Mouse (Mus musculus) spleen, adult 12 weeks (tissue): ENCODE results near the gene Adamts6.

Experiments
- DNase-seq: peaks from one replicate; pipeline ENCODE4 v3.0.0; 2022; ENCODE audit warnings: low spot score

The Adamts6 gene

DNA sequence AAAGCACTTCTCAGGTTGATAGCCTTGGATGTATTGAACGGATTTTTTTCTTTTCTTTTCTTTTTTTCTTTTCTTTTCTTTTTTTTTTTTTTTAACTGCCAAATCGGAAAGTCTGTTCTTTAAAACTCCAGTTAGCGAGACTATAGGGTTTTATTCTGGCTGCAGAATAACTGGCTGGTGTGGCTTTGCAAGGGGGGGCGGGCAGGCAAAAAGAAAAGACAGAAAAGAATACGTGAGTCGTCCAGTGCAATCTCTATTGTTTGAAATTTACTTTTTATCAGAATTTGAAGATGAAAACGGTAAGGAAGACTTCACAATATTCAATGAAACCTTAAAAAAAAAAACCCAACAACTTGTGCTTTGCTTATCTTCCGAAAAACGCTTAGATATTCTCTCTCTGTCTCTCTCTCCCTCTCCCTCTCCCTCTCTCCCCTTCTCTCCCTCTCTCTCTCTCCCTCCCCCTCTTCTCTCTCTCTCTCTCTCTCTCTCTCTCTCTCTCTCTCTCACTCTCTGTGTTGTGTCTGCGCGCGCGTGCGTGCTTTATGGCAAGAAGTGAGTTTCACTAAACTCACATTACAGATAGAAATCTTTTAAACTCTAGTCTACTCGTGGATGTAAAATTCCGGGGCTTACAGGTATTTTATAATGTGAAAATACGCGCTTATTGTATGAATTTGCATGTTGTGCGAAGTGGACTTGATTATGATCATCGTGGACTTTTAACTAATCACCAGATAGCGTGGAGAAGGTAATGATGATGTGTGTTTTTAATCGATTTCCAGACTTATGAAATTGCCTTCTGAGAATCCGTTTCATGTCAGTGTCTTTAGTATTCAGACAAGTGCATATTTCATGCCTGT lies at the start of gene Adamts6:
TSS of gene Adamts6 (plus strand) at position 470 of the 860 bp plus-strand sequence.
- no peak for DNase-seq

DNA sequence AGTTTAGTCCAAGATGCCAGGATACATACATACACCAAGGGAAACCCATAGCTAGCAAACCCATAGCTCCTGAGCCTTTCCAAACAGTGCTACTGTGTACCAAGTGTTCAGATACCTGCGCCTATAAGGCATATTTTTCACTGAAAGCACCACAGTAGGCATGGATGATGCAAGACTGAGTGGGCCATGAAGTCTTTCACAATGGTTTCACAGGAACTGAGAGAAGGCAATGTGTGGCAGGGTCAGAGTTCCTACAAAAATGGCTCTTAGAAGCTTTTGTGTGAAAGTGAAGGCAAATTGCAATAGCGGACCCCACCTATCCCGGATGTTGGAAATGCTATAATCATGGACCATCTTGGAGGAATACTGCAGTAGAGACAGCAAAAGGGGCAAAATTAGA lies 28.6 kb upstream of the Adamts6 start:
- DNase-seq: no peak

DNA sequence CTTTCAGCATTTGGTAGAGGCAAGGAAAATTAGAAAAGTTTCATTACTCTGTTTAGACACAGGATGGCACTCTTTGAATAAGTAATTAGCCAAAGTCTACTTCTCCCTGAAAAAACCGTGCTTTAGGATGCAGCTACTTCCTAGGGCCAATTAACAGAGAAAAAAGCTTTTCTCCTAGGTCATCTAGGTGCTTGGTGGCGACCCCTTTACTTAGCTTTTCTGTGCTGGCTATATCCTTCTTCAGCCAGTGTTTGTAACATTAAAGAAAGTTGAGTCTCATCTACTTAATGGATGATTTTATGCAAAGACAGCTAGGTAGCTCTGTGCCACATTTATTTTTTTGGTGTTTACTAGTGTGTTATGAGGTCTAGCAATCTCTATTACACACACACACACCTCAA lies 2.6 kb upstream of the Adamts6 start:
- no peak for DNase-seq

DNA sequence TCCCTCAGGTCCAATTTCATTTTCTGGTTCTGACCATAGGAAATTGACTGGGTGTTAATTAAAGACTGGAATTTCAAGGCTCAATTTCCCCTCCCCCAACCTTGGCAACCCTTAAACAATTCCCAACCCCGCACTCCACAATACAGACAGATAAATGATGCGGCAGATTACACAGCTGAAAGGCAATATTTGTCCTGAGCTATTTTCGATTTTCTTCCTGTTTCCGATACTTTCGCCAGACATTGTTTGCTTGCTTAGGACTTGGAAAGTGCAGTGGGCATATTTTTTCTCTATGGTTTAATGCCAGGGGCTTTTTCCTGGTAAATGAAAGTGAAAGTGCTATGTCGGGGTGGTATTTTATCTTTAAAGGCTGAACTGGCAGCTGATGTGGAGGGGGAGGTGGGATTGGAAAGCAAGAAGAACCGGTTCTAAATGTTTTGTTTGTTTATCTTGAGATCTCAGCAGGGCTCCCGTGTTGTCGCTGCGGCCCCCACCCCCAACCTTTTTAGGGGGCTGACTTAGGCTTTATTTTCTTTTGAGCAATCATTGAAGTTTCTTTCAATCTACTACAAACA lies 1.8 kb upstream of the Adamts6 start:
- DNase-seq: no peak

DNA sequence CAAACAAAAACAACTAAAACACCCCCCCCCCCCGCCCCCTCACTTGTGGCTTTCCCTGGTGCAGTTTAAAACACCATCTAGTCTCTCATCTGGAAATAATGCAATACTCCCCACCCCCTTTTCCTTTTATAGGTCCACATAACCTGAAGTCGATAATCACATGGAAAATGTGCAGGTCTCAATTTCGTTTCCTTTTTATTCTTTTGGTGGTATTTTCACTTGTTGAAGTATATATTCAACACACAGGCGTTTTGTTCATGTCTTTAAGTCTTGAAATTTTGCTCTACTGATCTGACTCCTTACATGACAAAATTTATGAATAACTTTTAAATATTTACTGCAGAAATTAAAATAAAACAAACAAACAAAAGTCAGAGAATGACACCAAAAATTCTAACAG lies 1.3 kb upstream of the Adamts6 start:
- DNase-seq: no peak

DNA sequence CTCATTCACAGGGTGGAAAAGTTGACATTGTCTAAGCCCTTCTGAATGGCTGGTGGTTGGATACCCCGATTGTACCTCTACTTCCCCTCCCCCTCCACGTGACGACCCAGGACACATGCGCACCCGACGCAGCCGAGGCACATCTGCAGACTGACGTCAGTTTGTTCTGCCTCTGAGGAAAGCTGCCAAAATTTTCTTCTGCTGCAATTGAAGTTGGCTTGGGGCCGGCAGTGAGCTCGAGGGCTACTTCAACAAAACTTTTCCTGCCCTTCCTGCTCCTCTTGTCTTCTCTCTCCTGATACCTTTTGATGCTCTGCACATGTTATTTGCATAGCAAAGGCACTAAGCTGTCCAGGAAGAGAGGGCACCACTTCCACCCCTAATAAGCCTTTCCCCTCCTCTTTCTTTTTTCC lies 732 bp upstream of the Adamts6 start:
- DNase-seq: peak; percentile 69

DNA sequence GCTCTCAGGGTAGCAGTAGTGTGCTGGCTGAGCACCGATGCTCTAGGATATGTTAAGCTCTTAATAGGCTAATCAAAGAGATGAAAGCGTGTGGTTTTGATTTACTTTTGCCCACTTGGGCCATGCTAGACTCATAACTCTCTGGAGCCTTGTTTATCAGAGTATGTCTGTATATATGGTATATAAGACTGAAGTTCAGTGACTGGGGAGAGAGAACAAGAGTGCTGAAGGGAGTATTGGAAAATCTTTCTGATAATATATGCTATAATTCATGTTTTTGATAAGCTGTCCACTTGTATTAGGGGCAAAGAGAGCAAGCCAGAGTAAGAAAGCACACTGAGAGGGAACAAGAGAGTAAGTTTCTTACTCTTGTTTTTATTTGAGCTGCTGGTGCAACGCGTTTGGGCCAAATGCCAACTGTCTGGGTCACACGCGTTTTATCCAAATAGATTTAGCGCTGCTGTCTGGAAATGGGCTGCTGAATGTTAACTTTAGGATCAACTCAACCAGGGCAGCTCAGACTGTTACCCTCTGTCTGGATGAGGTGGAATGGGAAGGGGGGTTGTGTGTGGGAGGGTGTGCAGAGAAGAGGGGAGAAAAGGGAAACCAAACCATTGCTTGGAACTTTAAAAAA lies 708 bp downstream of the Adamts6 start:
- no peak for DNase-seq

DNA sequence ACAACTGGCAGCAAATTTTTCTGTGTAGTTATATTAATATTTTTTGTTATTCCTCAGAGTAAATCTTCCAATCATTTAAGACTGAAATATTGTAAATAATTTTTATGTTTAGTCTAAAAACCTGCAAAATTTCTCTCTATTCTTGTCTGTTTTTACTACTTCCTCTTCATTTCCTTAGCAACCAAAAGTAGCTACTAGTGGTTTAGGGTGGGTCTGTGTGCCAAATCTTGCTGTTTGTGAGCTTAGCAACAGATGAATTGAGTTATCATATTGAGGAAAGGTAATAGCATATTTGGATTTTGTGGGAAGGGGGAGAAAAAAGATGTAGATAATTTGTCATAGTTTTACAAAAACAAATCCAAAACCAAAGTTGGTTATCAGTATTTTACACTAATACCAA lies 1.5 kb downstream of the Adamts6 start:
- no peak for DNase-seq

DNA sequence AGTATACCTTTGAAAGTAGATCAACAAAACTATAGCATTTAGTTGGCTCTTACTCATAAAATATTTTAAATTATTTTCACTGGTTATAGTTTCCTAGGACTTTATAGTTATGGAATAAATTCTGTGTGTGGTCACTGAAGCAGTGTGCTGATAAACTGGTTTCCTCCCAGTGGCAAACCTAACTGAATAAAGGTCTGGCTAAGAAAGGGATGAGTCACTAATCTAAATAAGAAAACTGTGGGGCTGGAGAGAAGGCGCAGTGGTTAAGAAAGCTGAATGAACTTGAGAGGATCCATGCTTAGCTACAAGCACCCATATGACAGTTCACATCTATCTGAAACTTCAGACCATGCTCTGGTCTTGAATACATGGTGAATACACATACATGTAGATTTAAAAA lies 7.8 kb downstream of the Adamts6 start:
- DNase-seq: no peak

DNA sequence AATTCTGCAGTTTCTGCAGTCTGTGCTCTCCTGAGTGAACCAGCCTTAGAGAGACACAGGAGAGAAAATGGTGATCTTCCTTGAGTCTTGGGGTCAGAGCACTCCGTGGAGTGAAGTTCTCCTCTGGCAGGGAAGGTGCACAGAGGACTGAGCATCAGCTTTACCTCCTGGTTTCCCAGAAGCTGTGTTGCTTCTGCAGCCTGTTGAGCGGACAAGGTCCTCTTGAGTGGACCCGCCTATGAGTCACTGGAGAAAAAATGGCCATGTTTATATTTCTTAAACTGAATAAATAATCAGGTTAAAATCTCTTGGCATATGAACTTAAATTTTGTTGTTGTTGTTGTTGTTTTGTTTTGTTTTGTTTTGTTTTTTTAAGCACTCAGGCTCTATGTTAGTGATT lies 41.7 kb downstream of the Adamts6 start:
- DNase-seq: no peak

DNA sequence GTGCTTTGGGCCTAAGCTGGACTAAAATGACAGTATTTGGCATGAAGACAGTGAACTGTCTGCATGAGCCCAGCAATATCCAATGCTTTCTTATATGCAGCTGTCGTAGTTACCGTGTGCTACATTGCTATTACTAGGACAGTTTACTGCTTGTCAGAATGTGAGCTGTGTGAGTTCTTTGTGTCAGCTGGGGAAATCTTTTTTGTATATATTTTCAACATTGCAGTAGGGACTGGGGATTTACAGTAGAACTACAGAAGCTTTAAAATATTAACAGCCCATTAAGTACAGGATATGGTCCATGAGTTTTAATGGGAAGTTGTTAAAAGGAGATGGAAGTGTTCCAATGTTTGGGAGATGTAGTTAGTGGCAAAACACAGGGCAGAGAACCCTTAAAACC lies 42.1 kb downstream of the Adamts6 start:
- no peak for DNase-seq

DNA sequence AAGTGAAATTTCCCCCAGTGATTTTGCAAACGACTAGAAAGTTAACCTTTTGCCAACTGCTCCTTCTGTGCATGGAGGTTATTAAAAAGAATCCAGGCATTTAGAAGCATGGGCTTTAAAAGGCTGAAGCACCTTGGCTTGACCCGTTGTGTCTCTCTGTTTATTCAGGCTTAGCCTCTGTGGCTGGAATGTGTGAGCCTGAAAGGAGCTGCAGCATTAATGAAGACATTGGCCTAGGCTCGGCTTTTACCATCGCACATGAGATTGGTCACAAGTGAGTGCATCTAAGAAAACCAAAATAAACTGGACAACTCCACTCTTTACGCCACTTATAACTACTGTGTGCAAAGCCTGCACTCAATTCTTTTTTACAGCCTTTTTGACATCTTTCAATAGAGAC lies 65.0 kb downstream of the Adamts6 start:
- DNase-seq: no peak

DNA sequence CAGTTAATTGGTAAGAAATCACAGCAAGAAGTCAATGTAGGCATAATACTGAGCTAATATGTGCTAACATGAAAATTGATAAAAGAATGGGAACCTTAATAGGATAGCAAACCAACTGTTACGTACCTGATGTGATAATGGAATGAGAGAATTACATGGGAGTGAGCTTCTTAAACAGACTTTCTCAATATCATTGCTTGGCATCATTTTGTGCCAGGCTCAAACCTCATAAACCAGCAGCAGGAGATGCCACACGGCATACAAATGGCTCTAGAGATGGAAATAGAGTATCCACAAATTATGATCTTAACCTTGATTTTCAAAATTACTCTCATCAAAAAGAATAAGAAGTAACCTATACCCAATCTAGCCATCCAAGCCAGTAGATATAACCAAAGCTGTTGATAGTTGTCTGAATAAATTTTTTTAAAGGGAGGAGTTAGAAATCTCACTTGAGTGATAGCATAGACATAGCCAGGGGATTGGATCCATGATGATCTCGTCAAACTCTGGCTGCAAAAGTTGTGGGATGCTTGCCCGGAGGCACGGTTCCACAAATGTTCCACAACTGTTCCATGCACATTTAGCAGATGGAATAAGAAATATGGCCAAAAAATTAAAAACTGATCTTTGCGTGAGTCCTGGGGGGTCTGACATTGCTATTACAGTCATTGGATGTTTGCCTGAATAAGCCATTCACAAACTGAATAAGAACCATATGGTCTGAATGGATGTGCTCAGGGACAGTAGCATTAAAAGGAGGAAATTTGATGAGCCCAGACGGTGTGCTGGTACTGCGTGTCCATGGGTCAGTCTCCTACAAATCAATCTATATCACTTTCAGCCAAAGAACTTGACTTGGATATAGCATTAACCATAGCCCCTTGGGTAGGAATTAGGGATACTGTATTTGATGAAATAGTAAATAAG lies 106.1 kb downstream of the Adamts6 start:
- no peak for DNase-seq

DNA sequence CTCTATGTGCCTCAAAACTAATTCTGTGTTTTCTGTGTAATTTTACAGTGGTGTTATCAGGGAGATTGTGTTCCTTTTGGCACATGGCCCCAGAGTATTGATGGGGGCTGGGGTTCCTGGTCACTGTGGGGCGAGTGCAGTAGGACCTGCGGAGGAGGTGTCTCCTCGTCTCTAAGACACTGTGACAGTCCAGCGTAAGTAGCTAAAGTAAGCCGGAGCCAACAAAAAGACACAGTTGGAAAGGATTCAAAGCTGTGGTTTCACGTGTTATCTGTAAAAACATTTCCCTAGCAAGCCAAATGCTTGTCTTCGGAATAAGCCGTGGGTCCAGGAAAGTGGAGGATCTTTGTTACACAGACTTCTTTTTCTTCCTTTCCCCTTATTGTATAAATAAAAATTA lies 110.2 kb downstream of the Adamts6 start:
- no peak for DNase-seq

DNA sequence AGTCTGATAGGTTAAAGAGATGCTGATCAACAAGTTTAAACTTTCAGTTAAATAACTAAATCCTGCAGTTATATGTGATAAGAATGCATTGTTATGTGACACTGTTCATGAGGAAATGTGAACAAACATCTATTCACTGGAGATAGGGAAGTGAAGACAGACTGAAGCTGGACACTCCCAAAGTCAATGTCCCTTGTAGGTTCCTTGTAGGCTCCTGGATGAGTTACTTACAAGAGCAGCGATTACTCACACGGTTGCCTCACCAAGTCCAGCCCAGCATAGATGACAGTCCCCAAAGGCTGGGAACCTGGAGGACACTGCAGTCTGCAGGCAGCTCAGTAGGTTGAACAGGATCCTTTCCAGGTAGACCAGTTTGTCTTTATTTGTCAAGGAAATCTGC lies 145.1 kb downstream of the Adamts6 start:
- DNase-seq: no peak

DNA sequence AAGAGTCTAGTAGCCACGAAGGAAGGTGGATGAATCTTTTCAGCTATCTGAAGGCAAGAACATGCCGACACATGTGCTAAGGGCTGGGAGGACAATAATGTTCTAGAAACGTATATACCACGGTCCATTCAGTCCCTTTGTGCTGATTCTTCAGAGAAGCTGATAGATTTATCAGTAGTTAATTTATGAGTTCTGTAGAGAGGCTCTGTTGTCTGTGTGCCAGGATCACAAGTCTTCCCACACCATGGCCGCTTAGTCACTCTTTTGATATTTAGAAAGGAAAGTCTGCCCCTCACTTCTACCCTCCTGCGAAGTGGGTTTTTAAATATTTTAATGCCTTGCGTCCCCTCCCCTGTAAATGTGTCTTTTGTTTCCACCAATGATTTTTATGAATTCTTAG lies 154.9 kb downstream of the Adamts6 start:
- DNase-seq: no peak

DNA sequence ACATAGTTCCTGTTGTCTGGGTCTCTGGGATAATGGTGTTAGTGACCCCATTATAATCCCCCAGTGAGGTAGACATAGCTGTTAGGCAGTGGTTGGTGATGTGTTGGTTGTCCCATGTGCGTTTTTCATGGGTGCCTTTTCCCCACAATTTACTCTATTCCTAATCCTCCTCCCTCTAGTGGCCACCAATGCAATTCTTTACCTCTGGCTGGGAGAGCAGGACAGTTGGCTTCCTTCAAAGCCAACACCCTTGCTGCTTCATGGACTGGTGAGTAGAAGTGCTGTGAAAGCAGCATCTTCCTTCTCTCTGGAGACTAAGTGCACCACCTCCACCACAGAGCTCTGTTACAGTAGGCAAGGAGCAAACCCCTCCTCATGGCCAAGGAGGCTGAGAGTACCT lies 157.8 kb downstream of the Adamts6 start:
- no peak for DNase-seq

DNA sequence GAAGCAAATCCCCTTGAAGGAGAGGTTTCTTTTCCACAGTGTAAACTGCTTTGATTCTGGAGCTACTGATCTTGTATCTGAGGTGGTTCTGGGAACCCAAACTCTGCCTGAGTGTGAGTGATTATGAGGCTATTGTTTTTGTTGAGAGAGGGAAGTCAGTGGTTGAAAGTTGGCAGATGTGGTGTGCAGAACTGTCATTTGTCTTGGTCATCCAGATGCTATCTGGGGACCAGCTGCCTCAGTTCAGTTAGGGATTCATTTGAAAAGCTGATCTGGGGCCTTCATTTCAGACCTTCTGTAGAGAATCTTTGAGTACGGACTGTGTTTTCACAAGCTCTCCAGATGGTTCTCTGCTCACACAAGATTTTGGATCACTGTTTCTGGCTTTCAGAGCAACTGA lies 159.3 kb downstream of the Adamts6 start:
- no peak for DNase-seq

DNA sequence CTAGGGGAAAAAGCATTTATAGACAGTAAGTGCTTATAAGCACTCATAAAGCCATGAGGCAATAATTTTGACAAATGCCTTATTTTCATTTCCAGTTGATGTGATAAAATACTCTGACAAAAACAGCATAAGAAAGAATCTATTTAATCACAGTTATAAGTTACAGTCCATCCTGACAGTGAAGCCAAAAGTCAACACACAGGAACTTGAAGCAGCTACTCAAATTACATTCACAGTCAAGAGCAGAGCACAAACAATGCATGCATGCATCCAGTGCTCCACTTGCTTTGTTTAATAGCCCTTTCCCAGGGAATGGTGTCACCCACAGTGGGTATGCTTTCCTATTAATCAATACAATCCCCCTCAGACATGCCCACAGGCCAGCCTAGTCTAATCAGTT lies 159.8 kb downstream of the Adamts6 start:
- no peak for DNase-seq

DNA sequence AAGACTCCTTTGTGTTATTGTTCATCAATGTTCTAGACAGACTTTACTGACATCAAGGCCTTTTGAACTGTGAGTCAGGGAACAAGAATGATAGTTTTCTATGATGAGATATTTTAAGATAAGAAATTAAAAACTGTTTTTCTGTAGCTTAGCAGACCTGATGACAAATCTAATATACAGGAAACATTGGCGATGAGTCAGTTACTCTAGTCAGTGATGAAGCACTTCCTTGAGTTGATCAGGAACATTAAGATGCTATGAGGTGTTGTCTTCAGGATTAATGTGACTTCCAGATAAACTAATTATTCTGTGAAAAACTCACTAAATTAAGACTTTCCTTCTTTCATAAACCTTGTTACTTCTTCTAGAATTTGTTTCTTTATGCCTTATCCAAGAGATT lies 160.7 kb downstream of the Adamts6 start:
- no peak for DNase-seq

DNA sequence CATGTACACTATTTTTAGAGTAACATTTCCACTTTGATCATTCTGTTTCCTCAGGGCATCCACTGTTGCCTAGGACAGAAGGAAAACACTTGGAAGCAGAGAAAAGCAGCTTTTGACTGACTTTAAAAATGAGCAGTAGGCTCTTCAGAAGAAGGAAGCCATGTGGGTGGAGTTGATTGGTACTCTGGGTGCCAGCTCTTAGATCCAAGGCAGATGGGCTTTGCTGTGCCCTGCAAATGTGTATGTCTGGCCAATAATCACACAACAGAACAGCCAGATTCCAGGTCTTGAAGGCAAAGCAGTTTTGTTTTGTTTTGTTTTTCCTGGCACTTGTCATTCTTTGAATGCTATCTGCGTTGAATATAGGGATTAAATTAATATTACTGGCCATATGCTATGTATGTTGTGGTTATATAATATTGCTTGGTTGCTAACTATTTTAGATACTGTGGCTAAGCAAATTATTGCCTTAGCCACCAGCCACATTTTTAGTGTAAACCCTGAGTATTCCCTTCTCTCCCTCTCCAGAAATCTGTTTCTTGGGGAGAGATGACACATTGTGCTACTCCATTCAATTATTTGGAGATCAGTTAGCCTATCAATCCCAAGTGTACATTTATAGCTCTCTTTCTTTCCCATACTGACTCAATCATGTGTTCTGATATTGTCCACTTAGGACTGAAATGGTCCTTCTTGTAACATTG lies 165.8 kb downstream of the Adamts6 start:
- no peak for DNase-seq

DNA sequence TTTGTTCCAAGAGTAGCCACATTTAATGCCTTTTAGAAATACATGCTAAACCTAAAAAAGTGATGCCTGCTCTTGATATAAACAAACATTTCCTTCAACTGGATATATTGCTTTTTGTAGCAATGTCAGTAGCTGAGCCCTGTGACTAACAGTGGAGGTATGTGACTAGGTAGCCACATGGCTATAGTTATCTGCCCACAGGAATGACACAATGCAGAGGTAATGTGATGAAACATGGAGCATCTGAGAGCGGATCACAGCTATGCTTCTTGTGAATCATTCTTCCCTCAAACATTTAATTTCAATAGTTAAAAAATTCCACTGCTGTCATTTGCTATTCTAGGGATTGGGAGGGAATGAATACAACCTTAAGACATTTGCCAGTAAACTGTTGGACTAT lies 172.7 kb downstream of the Adamts6 start:
- no peak for DNase-seq
